Mouse (Mus musculus): Measurements from ENCODE around the gene Ptbp3. TPM values are rescaled to one million over a fixed set of nuclear protein-coding genes. Genes with fewer than 3 reads are reported as not detected.
A peak's percentile ranks its signal among the peaks of the same experiment; 100 is the strongest.

Gene Ptbp3
- polyA plus RNA-seq, 1 experiment = 13.6 TPM

DNA sequence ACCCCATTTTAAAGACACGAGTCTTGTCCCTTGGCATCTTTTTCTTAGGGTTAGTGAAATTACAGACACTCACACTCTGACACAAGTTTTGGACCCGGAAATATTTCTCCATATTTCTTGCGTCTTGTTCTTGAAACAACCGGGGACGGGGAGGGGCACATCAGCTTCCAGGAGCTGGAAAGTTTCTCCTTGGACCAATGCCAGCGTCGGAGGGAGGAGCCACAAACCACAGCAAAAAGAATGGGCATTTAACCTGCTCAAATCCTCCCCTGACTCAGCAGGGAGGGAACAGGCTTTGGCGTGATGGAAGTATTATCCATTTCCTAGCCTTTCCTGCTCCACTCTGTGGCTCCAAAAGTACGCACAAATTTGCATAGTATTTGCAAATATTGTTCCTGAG is 91.2 kb downstream of the Ptbp3 start:
- no peak overlapping the region for H3K27ac ChIP-seq (ENCODE audit: control insufficient read depth, insufficient read depth, low read depth, low read length)
- TF ChIP-seq CTCF (IDR thresholded peaks at IDR 0.05; ENCODE audit: control insufficient read depth, insufficient read depth, insufficient replicate concordance, low read depth, low read length) (no peak), POLR2A (IDR thresholded peaks at IDR 0.05; ENCODE audit: control insufficient read depth, low read depth, low read length) (no peak)
- no peaks in the 10 kb centered on the region; the same call in none of the 2 replicates for H3K4me1 ChIP-seq (ENCODE audit: control insufficient read depth, insufficient read depth, low read length)
- H3K36me3 ChIP-seq (ENCODE audit: control insufficient read depth, insufficient read depth, low read length) = no peaks in the 10 kb centered on the region
- no peak overlapping the region for H3K4me3 ChIP-seq (ENCODE audit: control insufficient read depth, low read depth, low read length)
- H3K27me3 ChIP-seq (ENCODE audit: control insufficient read depth, insufficient read depth, low read length) = no peaks in the 10 kb centered on the region

DNA sequence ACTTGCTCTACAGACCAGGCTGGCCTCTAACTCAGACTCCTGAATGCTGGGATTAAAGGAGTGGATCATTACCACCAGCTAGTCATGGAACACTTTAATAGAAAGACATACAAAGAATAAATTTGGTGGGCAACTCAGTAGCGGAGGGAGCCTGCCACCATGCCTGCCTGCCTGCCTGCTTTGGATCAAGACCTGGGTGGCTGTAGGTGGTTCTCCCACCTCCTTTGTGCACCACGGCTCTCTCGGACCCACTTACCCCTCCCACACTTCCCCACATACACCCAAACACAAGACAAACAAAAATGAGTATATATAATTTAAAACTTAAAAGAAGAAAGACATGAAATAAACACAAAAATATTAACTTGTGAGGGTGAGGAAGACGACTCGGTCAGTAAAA is 92.1 kb downstream of the Ptbp3 start:
- TF ChIP-seq POLR2A (IDR thresholded peaks at IDR 0.05; ENCODE audit: control insufficient read depth, low read depth, low read length) = no peak
- TF ChIP-seq CTCF (IDR thresholded peaks at IDR 0.05; ENCODE audit: control insufficient read depth, insufficient read depth, insufficient replicate concordance, low read depth, low read length) = no peak
- H3K36me3 ChIP-seq (ENCODE audit: control insufficient read depth, insufficient read depth, low read length) = no peaks in the 10 kb centered on the region
- H3K4me3 ChIP-seq (ENCODE audit: control insufficient read depth, low read depth, low read length) = peak overlapping the region; percentile 19; the same call in 1 of the 2 replicates
- no peaks in the 10 kb centered on the region; the same call in none of the 2 replicates for H3K4me1 ChIP-seq (ENCODE audit: control insufficient read depth, insufficient read depth, low read length)
- H3K27me3 ChIP-seq (ENCODE audit: control insufficient read depth, insufficient read depth, low read length) = no peaks in the 10 kb centered on the region
- H3K27ac ChIP-seq (ENCODE audit: control insufficient read depth, insufficient read depth, low read depth, low read length) = no peak overlapping the region

DNA sequence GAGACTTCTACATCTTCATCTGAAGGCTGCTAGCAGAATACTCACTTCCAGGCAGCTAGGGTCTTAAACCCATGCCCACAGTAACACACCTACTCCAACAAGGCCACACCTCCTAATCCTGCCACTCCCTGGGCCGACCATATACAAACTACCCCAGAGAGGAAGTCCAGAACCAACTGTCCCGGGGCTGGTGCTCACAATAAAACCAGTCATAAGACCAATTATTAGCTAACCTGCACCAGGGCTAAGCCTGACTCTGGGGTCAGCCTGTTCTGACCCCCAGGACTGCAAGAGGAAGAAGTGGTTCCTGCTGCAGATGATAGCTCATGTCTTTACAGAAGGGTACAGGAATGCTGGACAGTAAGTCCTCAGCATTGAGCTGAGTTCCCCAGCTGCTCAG is 93.7 kb downstream of the Ptbp3 start:
- H3K27ac ChIP-seq (ENCODE audit: control insufficient read depth, insufficient read depth, low read depth, low read length) = no peak overlapping the region
- no peaks in the 10 kb centered on the region; the same call in 1 of the 2 replicates for H3K4me1 ChIP-seq (ENCODE audit: control insufficient read depth, insufficient read depth, low read length)
- H3K36me3 ChIP-seq (ENCODE audit: control insufficient read depth, insufficient read depth, low read length) = no peaks in the 10 kb centered on the region
- no peaks in the 10 kb centered on the region for H3K27me3 ChIP-seq (ENCODE audit: control insufficient read depth, insufficient read depth, low read length)
- TF ChIP-seq POLR2A (IDR thresholded peaks at IDR 0.05; ENCODE audit: control insufficient read depth, low read depth, low read length) = peak; percentile 25; the same call in 1 of the 2 replicates
- no peak for TF ChIP-seq CTCF (IDR thresholded peaks at IDR 0.05; ENCODE audit: control insufficient read depth, insufficient read depth, insufficient replicate concordance, low read depth, low read length)
- H3K4me3 ChIP-seq (ENCODE audit: control insufficient read depth, low read depth, low read length) = peak overlapping the region; percentile 80

DNA sequence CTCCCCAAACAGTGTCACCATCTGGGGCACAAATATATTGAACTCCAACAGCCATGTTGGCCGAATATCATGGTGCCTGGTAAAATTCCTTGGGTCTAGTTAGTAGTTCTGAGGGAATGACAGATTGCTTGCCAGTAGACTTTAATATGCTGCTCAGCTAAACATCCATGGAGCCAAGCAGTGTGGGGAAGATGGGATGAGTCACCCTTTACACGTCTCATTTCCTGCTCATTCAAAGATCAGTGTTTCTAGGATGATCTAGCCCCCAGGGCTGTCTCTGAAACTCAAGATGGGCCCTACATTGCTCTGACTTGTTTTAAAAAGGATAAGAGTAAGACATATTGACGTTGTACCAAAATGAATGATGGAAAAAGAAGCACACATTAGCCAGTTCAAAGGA is 95.1 kb downstream of the Ptbp3 start:
- no peaks in the 10 kb centered on the region for H3K36me3 ChIP-seq (ENCODE audit: control insufficient read depth, insufficient read depth, low read length)
- H3K4me1 ChIP-seq (ENCODE audit: control insufficient read depth, insufficient read depth, low read length) = no peaks in the 10 kb centered on the region; the same call in 1 of the 2 replicates
- peak overlapping the region; percentile 33; the same call in 1 of the 2 replicates for H3K4me3 ChIP-seq (ENCODE audit: control insufficient read depth, low read depth, low read length)
- H3K27ac ChIP-seq (ENCODE audit: control insufficient read depth, insufficient read depth, low read depth, low read length) = no peak overlapping the region
- TF ChIP-seq POLR2A (IDR thresholded peaks at IDR 0.05; ENCODE audit: control insufficient read depth, low read depth, low read length) (no peak), CTCF (IDR thresholded peaks at IDR 0.05; ENCODE audit: control insufficient read depth, insufficient read depth, insufficient replicate concordance, low read depth, low read length) (no peak)
- H3K27me3 ChIP-seq (ENCODE audit: control insufficient read depth, insufficient read depth, low read length) = no peaks in the 10 kb centered on the region

DNA sequence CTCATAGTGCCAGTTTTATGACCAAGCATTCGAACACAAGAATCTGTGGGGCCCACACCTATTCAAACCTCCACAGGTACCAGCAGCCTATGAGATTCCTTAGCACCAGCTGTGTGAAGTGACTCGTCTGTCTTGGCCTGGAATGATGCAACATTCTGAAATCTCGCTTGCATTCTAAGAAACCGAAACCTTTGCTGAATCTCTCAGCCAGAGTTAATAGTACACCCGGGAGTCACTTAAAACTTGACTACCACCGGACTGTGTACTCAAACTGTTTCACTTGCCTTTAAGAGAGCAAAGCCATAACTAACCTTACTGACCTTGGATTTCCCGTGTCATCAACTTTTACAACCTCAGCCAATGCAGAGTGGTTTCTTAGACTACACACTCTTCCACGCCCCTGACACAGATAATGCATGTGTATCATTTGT is 96.6 kb downstream of the Ptbp3 start:
- no peaks in the 10 kb centered on the region for H3K36me3 ChIP-seq (ENCODE audit: control insufficient read depth, insufficient read depth, low read length)

DNA sequence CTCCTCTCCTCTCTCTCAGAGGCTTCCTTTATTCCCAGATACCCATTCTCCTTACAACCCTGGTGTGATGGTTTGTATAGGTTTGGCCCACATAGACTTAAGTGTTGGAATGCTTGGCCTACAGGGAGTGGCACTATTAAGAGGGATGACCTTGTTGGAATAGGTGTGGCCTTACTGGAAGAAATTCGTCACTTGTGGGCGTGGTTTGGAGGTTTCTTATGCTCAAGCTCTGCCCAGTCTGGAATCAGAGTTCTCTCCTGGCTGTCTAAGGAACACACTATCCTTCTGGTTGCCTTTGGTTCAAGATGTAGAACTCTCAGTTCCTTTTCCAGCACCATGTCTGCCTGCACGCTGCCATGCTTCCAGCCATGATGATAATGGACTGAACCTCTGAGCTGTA is 98.3 kb downstream of the Ptbp3 start:
- Histone ChIP-seq H3K36me3 (ENCODE audit: control insufficient read depth, insufficient read depth, low read length) (no peaks in the 10 kb centered on the region), H3K4me3 (ENCODE audit: control insufficient read depth, low read depth, low read length) (no peak overlapping the region), H3K27me3 (ENCODE audit: control insufficient read depth, insufficient read depth, low read length) (no peaks in the 10 kb centered on the region), H3K4me1 (ENCODE audit: control insufficient read depth, insufficient read depth, low read length) (no peaks in the 10 kb centered on the region), H3K27ac (ENCODE audit: control insufficient read depth, insufficient read depth, low read depth, low read length) (no peak overlapping the region)
- TF ChIP-seq POLR2A (IDR thresholded peaks at IDR 0.05; ENCODE audit: control insufficient read depth, low read depth, low read length) (no peak), CTCF (IDR thresholded peaks at IDR 0.05; ENCODE audit: control insufficient read depth, insufficient read depth, insufficient replicate concordance, low read depth, low read length) (no peak)

More for the DNA sequence above, 96.6 kb downstream of the Ptbp3 start:
- Histone ChIP-seq H3K27me3 (ENCODE audit: control insufficient read depth, insufficient read depth, low read length) (no peaks in the 10 kb centered on the region), H3K4me1 (ENCODE audit: control insufficient read depth, insufficient read depth, low read length) (no peaks in the 10 kb centered on the region), H3K4me3 (ENCODE audit: control insufficient read depth, low read depth, low read length) (no peak overlapping the region), H3K27ac (ENCODE audit: control insufficient read depth, insufficient read depth, low read depth, low read length) (no peak overlapping the region)
- TF ChIP-seq POLR2A (IDR thresholded peaks at IDR 0.05; ENCODE audit: control insufficient read depth, low read depth, low read length) (no peak), CTCF (IDR thresholded peaks at IDR 0.05; ENCODE audit: control insufficient read depth, insufficient read depth, insufficient replicate concordance, low read depth, low read length) (no peak)

DNA sequence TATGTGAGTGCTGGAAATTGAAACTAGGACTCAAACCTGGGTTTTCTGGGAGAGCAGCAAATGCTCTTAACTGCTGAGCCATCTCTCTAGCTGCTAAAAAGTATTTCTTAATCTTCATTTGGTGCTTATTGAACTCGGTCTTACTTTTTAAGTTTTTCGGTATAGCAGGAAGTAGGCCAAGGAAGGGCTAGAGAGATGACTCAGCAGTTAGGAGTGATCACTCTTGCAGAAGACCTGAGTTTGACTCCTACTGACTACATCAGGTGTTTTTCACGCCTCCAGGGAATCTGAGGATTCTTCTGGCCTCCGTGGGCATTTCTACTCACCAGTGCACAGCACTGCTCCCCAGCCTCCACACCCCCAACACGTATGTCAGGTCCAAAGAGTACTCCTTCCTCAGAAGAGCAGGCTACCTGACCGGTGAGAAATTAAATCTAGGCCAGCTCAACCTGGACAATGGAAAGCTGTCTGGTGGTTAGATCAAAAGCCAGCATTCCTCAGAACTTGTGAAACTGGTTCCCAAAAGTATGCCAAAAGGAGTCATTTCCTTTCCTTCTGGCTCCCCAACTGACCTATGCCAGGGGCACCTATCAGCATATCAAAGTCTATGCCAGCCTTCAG is 98.8 kb downstream of the Ptbp3 start:
- Histone ChIP-seq H3K36me3 (ENCODE audit: control insufficient read depth, insufficient read depth, low read length) (no peaks in the 10 kb centered on the region), H3K4me3 (ENCODE audit: control insufficient read depth, low read depth, low read length) (no peak overlapping the region), H3K27me3 (ENCODE audit: control insufficient read depth, insufficient read depth, low read length) (no peaks in the 10 kb centered on the region), H3K27ac (ENCODE audit: control insufficient read depth, insufficient read depth, low read depth, low read length) (no peak overlapping the region), H3K4me1 (ENCODE audit: control insufficient read depth, insufficient read depth, low read length) (no peaks in the 10 kb centered on the region)
- no peak for TF ChIP-seq POLR2A (IDR thresholded peaks at IDR 0.05; ENCODE audit: control insufficient read depth, low read depth, low read length)
- TF ChIP-seq CTCF (IDR thresholded peaks at IDR 0.05; ENCODE audit: control insufficient read depth, insufficient read depth, insufficient replicate concordance, low read depth, low read length) = no peak
